Mouse (Mus musculus) cerebellum, postnatal 10 days (tissue): Measurements from ENCODE around the gene Nradd.

ENCODE experiments used
- DNase-seq, 2 experiments: peaks; one replicate each; pipeline ENCODE4 v3.0.0; 2021; ENCODE audit warnings: mixed read lengths in 2 of 2

The Nradd gene

GRCm38 (mm10) chr9:110652963-110653654 lies 28.9 kb upstream of the Nradd start:
- no peak for DNase-seq

GRCm38 (mm10) chr9:110651931-110652722 lies 27.9 kb upstream of the Nradd start:
- DNase-seq = no peak

GRCm38 (mm10) chr9:110649775-110650174 lies 25.5 kb upstream of the Nradd start:
- DNase-seq = no peak

- no peak for DNase-seq
These were observed 21.0 kb upstream of the Nradd start for GRCm38 (mm10) chr9:110645219-110645618.

GRCm38 (mm10) chr9:110644295-110644694 lies 20.0 kb upstream of the Nradd start:
- no peak for DNase-seq

- no peak for DNase-seq
These were observed 19.5 kb upstream of the Nradd start for GRCm38 (mm10) chr9:110643787-110644186.

GRCm38 (mm10) chr9:110642812-110643524 lies 18.7 kb upstream of the Nradd start:
- no peak for DNase-seq

- no peak for DNase-seq
These were observed 16.8 kb upstream of the Nradd start for GRCm38 (mm10) chr9:110641006-110641405.

- DNase-seq = peak; percentile 77
These were observed 14.4 kb upstream of the Nradd start for GRCm38 (mm10) chr9:110638611-110639021.

- peak; percentile 95 to 98 for DNase-seq
These were observed 11.0 kb upstream of the Nradd start for GRCm38 (mm10) chr9:110635225-110635624.

GRCm38 (mm10) chr9:110633882-110634281 lies 9.6 kb upstream of the Nradd start:
- peak in 1 of 2 experiments; percentile 20 for DNase-seq

GRCm38 (mm10) chr9:110632671-110633070 lies 8.4 kb upstream of the Nradd start:
- no peak for DNase-seq

GRCm38 (mm10) chr9:110631651-110632275 lies 7.5 kb upstream of the Nradd start:
- DNase-seq = peak; percentile 45

- peak; percentile 76 to 84 for DNase-seq
These were observed 6.9 kb upstream of the Nradd start for GRCm38 (mm10) chr9:110631191-110631590.

- DNase-seq = peak; percentile 52 to 55
These were observed 5.9 kb upstream of the Nradd start for GRCm38 (mm10) chr9:110630171-110630570.

- DNase-seq = no peak
These were observed 1.2 kb upstream of the Nradd start for GRCm38 (mm10) chr9:110625350-110625908.

GRCm38 (mm10) chr9:110623416-110624195 lies 646 bp downstream of the Nradd start:
- no peak for DNase-seq

- DNase-seq = no peak
These were observed 1.5 kb downstream of the Nradd start for GRCm38 (mm10) chr9:110622621-110623219.

GRCm38 (mm10) chr9:110620685-110621084 lies 3.6 kb downstream of the Nradd start:
- no peak for DNase-seq

- DNase-seq = no peak
These were observed 4.1 kb downstream of the Nradd start for GRCm38 (mm10) chr9:110620180-110620579.

- no peak for DNase-seq
These were observed 7.2 kb downstream of the Nradd start for GRCm38 (mm10) chr9:110617081-110617480.
